Mouse (Mus musculus) lung, embryonic 16.5 days (tissue): Measurements from ENCODE around the gene Dnase1l2. TPM values are rescaled to one million over a fixed set of nuclear protein-coding genes. Genes with fewer than 3 reads are reported as not detected.
"Not testable (repeated sequence)": the region's sequence is repeated elsewhere in the genome, so short reads cannot be mapped to it uniquely, and the experiment has no call there.

ENCODE experiments used
- ATAC-seq: fragments of 200-750 bp; cut with Nextera tagmentation; 2 replicates; pipeline ENCODE4 v1.8.0; 2017; ENCODE audit warnings: low read depth, mild to moderate bottlenecking, moderate library complexity
- H3K27ac ChIP-seq: fragments of 300-500 bp; sonication (generic); 2 replicates; pipeline ENCODE4 v1.5.1; 2014; ENCODE audit warnings: mild to moderate bottlenecking, control low read depth, low read length
- H3K27me3 ChIP-seq: fragments of 300-500 bp; sonication (generic); 2 replicates; pipeline ENCODE4 v1.6.1; 2014; ENCODE audit warnings: low read depth, low read length, mixed read lengths; ENCODE audit not compliant: control insufficient read depth, insufficient read depth
- H3K36me3 ChIP-seq: fragments of 300-500 bp; sonication (generic); 2 replicates; pipeline ENCODE4 v1.6.1; 2014; ENCODE audit warnings: low read length; ENCODE audit not compliant: control insufficient read depth, insufficient read depth
- H3K4me1 ChIP-seq: fragments of 300-500 bp; sonication (generic); replicated peaks from 2 replicates; pipeline ENCODE4 v1.6.1; 2014; ENCODE audit warnings: low read length, mixed read lengths; ENCODE audit not compliant: control insufficient read depth, insufficient read depth
- H3K4me2 ChIP-seq: fragments of 300-500 bp; sonication (generic); 2 replicates; pipeline ENCODE4 v1.6.1; 2014; ENCODE audit warnings: low read depth, low read length, control low read depth
- H3K4me3 ChIP-seq: fragments of 300-500 bp; sonication (generic); 2 replicates; pipeline ENCODE4 v1.5.1; 2014; ENCODE audit warnings: mild to moderate bottlenecking, low read length, control low read depth
- H3K9ac ChIP-seq: fragments of 300-500 bp; sonication (generic); 2 replicates; pipeline ENCODE4 v1.6.1; 2014; ENCODE audit warnings: low read length, control low read depth
- H3K9me3 ChIP-seq: fragments of 300-500 bp; sonication (generic); 2 replicates; pipeline ENCODE4 v1.6.1; 2016; ENCODE audit warnings: low read length; ENCODE audit not compliant: control insufficient read depth
- WGBS: fragments of 180-500 bp; shearing (Covaris S2); extraction: QIAGEN DNeasy Blood & Tissue Kit; methylation state at CpG from one replicate; pipeline ENCODE4 v1.1.7; 2014; 5-methylcytosine and 5-hydroxymethylcytosine counted together
- polyA plus RNA-seq: library from polyadenylated mRNA; unstranded; fragments of >200 nt; fragmentation: Nextera tagmentation; extraction: Ambion mirVana; gene quantifications from 2 replicates; pipeline ENCODE4 v1.2.1, GENCODE M21; 2015

Dnase1l2 gene
- polyA plus RNA-seq, 1 experiment from 2014 or later = 1.6 TPM

DNA sequence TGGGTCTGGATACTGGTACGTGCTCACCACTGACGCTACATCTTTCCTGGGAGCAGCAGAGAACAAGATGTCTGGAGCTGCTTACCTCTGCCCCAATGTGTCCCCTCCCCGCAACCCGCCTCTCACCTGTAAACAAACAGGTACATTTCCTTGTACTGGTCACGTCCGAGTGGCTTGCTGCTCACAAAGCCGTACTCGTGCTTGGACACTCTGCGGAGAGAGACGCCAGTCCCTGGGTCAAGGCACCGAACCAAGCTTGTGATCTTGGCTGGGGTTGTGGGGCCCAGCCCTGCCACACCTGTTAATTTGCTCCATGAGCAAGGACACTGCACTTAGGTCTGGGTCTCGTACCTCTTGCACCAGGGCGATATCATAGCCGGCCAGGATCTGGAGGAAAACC lies 798 bp downstream of the Dnase1l2 start:
- Histone ChIP-seq H3K4me2 (no peak overlapping the region), H3K27me3 (no peaks in the 10 kb centered on the region), H3K4me1 (no peaks in the 10 kb centered on the region), H3K9ac (no peak overlapping the region), H3K36me3 (peaks cover 41% of the 10 kb centered on the region), H3K27ac (no peak overlapping the region), H3K4me3 (no peak overlapping the region), H3K9me3 (no peaks in the 10 kb centered on the region)
- peak; percentile 14; the same call in 1 of the 2 replicates for ATAC-seq
- WGBS = 88% methylated on average over 14 of the region's 14 CpGs

DNA sequence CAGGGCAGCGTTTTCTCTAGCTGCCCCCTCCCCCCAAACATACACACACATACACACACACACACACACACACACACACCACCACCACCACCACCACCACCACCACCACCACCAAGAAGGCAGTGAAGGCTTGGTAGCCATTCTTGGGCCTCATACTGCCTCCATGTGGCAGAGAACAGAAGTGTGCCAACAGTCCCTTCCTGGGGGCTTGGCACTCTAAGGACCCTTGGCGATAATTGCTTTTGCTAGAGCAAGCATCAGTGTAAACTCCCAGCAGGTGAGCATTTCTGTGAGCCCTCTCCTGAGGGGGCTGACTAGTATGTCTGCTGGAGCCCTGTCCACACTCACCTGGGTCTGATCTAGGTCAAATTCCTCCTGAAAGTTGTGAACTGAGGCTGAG lies 1.8 kb downstream of the Dnase1l2 start:
- no peak overlapping the region for H3K9ac ChIP-seq
- H3K36me3 ChIP-seq = peaks cover 33% of the 10 kb centered on the region
- H3K27me3 ChIP-seq = no peaks in the 10 kb centered on the region
- H3K4me3 ChIP-seq = no peak overlapping the region
- WGBS = 46% methylated on average over 2 of the region's 2 CpGs
- H3K4me1 ChIP-seq = no peaks in the 10 kb centered on the region
- no peak overlapping the region for H3K4me2 ChIP-seq
- no peaks in the 10 kb centered on the region for H3K9me3 ChIP-seq
- ATAC-seq = no peak
- H3K27ac ChIP-seq = no peak overlapping the region

DNA sequence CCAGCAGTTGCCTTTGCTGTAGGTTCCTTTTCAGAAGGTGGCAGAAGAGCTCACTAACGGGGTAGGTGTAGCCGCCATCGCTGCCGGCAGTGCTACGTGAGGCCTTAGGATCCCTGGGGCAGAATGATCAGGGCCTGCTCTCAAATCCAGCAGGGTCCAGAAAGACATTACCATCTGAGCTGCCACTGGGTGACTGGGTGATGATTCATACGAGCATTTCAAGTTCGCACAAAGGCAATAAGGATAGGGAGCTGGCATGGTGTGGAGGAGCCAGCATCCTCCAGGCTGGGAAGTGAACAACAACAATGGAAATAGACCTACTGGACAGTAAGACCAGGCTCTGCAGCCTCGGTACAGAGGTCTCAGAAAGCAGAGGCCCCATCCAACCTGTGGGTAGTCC lies 2.5 kb downstream of the Dnase1l2 start:
- Histone ChIP-seq H3K27me3 (no peaks in the 10 kb centered on the region), H3K9ac (no peak overlapping the region), H3K27ac (no peak overlapping the region), H3K9me3 (no peaks in the 10 kb centered on the region), H3K4me2 (no peak overlapping the region), H3K36me3 (peaks cover 28% of the 10 kb centered on the region), H3K4me3 (no peak overlapping the region), H3K4me1 (no peaks in the 10 kb centered on the region)
- ATAC-seq = no peak
- 87% methylated on average over 8 of the region's 8 CpGs for WGBS

DNA sequence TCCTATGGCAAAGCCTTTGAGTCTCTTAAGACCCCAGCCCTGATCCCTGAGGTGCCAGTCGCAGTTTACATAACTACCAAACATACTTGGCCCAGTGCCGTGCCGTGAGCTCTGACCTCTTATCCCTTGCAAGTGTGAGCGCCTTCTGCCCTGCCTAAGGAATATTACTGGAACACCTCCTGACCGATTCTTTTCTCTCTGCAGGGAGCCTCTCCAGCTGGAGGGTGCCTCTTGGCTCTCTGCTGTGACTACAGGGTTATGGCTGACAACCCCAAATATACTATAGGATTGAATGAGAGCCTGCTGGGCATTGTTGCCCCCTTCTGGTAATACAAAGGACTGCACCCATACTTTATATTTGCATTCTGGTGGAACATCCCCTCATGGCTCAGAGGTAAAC lies 5.9 kb downstream of the Dnase1l2 start:
- Histone ChIP-seq H3K36me3 (peaks cover 21% of the 10 kb centered on the region), H3K9ac (no peak overlapping the region), H3K4me1 (no peaks in the 10 kb centered on the region), H3K27me3 (no peaks in the 10 kb centered on the region), H3K4me2 (no peak overlapping the region), H3K9me3 (no peaks in the 10 kb centered on the region), H3K27ac (no peak overlapping the region), H3K4me3 (no peak overlapping the region)
- WGBS = 60% methylated on average over 5 of the region's 5 CpGs
- 0 out of 2 replicates have a peak, but pooled peaks have one; percentile 27 for ATAC-seq

DNA sequence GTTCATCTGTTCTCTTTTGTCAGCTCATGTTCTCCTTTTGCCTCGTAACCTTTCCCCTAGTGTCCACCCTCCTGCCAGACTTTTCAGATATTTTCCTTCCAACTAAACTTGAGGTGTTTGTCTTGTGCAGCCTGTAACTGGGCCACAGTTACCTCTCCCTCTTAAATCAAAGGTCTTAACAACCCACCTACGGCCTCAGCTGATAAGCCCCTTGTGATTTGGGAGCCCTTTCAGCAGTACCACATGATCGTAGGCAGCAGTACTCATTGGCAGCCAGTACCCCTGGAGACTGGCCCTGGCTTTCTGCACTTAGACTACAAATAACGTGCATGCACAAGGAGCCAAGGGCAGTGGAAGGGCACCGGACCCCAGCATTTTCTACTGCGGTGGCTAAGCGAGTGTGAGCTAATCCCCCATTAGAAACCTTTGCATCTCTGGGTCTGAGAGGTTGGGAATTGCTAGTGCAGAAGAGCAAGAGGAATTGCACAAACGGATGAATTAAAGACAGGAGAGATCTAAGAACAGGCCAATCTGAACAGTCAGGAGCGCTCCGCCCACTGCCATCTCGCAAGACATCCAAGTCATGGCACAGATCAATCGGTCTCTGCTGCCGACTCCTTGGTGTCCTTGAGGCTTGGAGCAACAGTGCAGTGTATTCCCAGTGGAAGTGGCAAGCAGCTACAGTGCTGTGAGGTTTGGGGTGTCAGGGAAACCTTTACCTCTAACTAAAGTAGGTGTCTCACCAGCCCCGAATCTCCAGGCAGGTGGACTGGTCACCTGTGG lies 13.5 kb downstream of the Dnase1l2 start:
- peaks cover 8% of the 10 kb centered on the region for H3K36me3 ChIP-seq
- no peaks in the 10 kb centered on the region for H3K27me3 ChIP-seq
- no peaks in the 10 kb centered on the region for H3K9me3 ChIP-seq
- no peak for ATAC-seq
- no peak overlapping the region for H3K9ac ChIP-seq
- 72% methylated on average over 14 of the region's 14 CpGs for WGBS
- H3K27ac ChIP-seq = no peak overlapping the region
- no peak overlapping the region for H3K4me3 ChIP-seq
- H3K4me1 ChIP-seq = peaks cover 13% of the 10 kb centered on the region
- H3K4me2 ChIP-seq = no peak overlapping the region

DNA sequence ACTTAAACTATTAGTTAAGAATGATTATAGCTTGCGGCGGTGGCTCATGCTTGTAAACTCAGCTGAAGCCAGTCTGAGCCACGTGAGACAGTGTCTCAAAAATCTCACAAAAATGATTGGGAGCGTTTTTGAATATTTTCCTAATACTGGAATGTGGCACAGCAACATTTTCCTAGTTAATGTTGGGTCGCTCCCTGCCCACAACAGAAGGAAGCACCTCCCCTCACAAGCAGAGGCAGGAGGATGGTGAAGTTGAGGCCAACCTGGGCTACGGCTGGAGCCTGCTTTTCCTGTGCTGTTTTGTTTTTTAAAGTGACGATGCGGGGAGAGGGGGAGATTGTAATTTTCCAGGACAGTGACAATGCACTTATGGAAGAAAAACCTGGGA lies 15.7 kb downstream of the Dnase1l2 start:
- Histone ChIP-seq H3K36me3 (peaks cover 27% of the 10 kb centered on the region), H3K9me3 (no peaks in the 10 kb centered on the region), H3K9ac (peak overlapping the region; percentile 93), H3K4me3 (peak overlapping the region; percentile 85), H3K27ac (peak overlapping the region; percentile 98), H3K4me1 (peaks cover 13% of the 10 kb centered on the region), H3K27me3 (no peaks in the 10 kb centered on the region), H3K4me2 (peak overlapping the region; percentile 76)
- 1% methylated on average over 8 of the region's 8 CpGs for WGBS
- peak; percentile 16; the same call in 1 of the 2 replicates for ATAC-seq

DNA sequence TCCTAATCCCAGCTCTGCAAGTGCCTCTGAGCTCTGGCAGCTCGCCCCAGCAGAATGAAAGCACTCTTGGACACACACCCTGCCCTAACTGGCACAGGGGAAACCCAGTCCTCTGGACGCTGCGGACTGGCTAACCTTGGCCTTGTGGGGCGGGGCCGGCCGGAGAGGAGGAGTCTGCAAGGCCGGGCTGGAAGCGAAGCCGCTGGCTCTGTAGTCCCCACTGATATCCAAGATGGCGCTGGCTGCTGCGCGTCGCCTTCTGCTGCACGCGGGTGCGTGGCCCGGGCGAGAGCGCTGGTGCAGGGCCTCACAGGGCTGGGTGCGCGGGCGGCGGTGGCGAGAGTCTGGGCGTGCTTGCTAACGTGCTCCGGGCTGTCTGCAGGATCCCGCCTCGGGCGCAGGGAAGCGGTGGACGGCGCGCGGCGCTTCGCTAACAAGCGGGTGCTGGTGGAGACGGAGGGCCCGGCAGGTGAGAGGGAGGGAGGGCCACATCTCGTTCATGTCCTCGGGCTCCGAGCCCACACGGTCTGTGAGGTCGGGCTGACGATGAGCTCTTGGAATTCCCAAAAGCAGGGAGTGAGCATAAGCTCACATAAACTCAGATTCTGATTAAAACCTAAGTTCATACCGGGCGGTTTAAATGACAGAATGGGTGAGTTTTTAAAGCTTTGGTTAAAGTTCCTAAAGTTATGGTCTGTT lies 16.3 kb downstream of the Dnase1l2 start, which contains the start of gene Eci1:
Gene Eci1 (plus strand): TSS at position 171 of the 699 bp plus-strand sequence.
- peak; percentile 100 for ATAC-seq
- H3K4me3 ChIP-seq = peak within 1 kb of the TSS; percentile 85
- H3K4me1 ChIP-seq = peaks cover 13% of the 10 kb centered on the region
- peak within 1 kb of the TSS; percentile 98 for H3K27ac ChIP-seq
- H3K27me3 ChIP-seq = no peaks in the 10 kb centered on the region
- peaks cover 32% of the 10 kb centered on the region for H3K36me3 ChIP-seq
- no peaks in the 10 kb centered on the region for H3K9me3 ChIP-seq
- H3K4me2 ChIP-seq = peak within 1 kb of the TSS; percentile 76
- WGBS = under 1% methylated on average over 48 of the region's 48 CpGs
- H3K9ac ChIP-seq = peak within 1 kb of the TSS; percentile 93

DNA sequence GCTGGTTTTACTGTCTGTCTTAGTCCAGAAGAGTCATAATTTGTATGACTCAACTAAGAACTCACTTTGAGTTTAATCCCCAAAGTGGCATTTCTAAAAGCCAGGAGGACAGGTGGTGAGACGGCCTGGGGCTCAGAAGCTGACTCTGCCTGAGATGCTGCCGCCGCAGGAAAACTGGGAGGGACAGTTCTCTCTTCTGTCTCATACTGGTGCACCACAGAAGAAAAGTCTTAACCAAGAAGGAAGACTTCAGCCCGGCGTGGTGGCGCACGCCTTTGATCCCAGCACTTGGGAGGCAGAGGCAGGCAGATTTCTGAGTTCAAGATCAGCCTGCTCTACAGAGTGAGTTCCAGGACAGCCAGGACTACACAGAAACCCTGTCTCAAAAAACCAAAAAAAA lies 17.0 kb downstream of the Dnase1l2 start:
- Histone ChIP-seq H3K36me3 (peaks cover 38% of the 10 kb centered on the region), H3K4me3 (peak overlapping the region; percentile 85), H3K9me3 (no peaks in the 10 kb centered on the region), H3K4me2 (peak overlapping the region; percentile 76), H3K27ac (peak overlapping the region; percentile 98), H3K9ac (no peak overlapping the region; the same call in 1 of the 2 replicates), H3K4me1 (peaks cover 13% of the 10 kb centered on the region), H3K27me3 (no peaks in the 10 kb centered on the region)
- ATAC-seq = no peak
- WGBS = 90% methylated on average over 7 of the region's 7 CpGs

DNA sequence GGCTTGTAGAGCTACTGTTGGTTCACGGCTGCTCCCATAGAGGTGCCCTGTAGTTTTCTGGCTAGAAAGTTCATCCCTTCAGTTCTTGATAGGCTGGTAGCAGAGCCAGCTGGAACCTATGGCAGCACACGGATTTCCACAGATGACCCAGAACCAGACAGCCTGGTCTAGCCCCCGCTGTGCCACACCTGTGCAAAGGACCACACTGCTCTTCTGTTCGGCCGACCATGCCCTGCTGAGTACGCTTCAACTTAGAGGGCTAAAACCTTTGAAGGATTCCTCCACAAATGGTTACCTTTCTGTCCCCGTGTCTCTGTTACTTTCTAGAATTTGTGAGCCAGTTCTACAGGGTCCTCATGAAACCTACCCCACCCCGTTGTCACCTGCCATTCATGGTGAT lies 17.6 kb downstream of the Dnase1l2 start:
- H3K4me2 ChIP-seq, H3K9ac ChIP-seq, ATAC-seq, H3K27ac ChIP-seq, H3K9me3 ChIP-seq, H3K27me3 ChIP-seq, H3K4me3 ChIP-seq: not testable (repeated sequence)
- Histone ChIP-seq H3K4me1 (peaks cover 13% of the 10 kb centered on the region), H3K36me3 (peaks cover 42% of the 10 kb centered on the region)
- 97% methylated on average over 4 of the region's 8 CpGs for WGBS
